Mouse (Mus musculus) embryonic facial prominence, embryonic 11.5 days (tissue): ENCODE data around the gene Plpp7. TPM values are rescaled to one million over a fixed set of nuclear protein-coding genes. Genes with fewer than 3 reads are reported as not detected.
A peak's percentile ranks its signal among the peaks of the same experiment; 100 is the strongest.

Source experiments
- ATAC-seq: fragments of 200-750 bp; cut with Nextera tagmentation; replicated peaks from 2 replicates; pipeline ENCODE4 v1.8.0; 2017; ENCODE audit warnings: low read depth; ENCODE audit not compliant: insufficient number of reproducible peaks, low FRiP score, low TSS enrichment
- DNase-seq: peaks from one replicate; pipeline ENCODE4 v3.0.0-alpha.2; 2015; ENCODE audit warnings: low spot score
- H3K27ac ChIP-seq: fragments of 300-500 bp; sonication (generic); replicated peaks from 2 replicates; pipeline ENCODE4 v1.5.1; 2014; ENCODE audit warnings: mild to moderate bottlenecking, low read depth, low read length, control low read depth
- H3K27me3 ChIP-seq: fragments of 300-500 bp; sonication (generic); 2 replicates; pipeline ENCODE4 v1.6.1; 2014; ENCODE audit warnings: mild to moderate bottlenecking, low read length, moderate library complexity, mixed read lengths; ENCODE audit not compliant: control insufficient read depth, insufficient read depth
- H3K36me3 ChIP-seq: fragments of 300-500 bp; sonication (generic); replicated peaks from 2 replicates; pipeline ENCODE4 v1.6.1; 2014; ENCODE audit warnings: low read depth, mild to moderate bottlenecking, low read length, moderate library complexity, mixed read lengths; ENCODE audit not compliant: control insufficient read depth, insufficient read depth
- H3K4me1 ChIP-seq: fragments of 300-500 bp; sonication (generic); 2 replicates; pipeline ENCODE4 v1.6.1; 2014; ENCODE audit warnings: low read length, mixed read lengths; ENCODE audit not compliant: control insufficient read depth, insufficient read depth
- H3K4me2 ChIP-seq: fragments of 300-500 bp; sonication (generic); 2 replicates; pipeline ENCODE4 v1.6.1; 2014; ENCODE audit warnings: low read depth, mild to moderate bottlenecking, control low read depth, low read length, moderate library complexity
- H3K4me3 ChIP-seq: fragments of 300-500 bp; sonication (generic); 2 replicates; pipeline ENCODE4 v1.5.1; 2014; ENCODE audit warnings: low read depth, low read length, control low read depth
- H3K9ac ChIP-seq: fragments of 300-500 bp; sonication (generic); replicated peaks from 2 replicates; pipeline ENCODE4 v1.6.1; 2014; ENCODE audit warnings: mild to moderate bottlenecking, control low read depth, low read length
- H3K9me3 ChIP-seq: fragments of 300-500 bp; sonication (generic); replicated peaks from 2 replicates; pipeline ENCODE4 v1.6.1; 2016; ENCODE audit warnings: mild to moderate bottlenecking, low read length, inconsistent platforms, mixed read lengths; ENCODE audit not compliant: control insufficient read depth
- WGBS: fragments of 180-500 bp; shearing (Covaris S2); extraction: QIAGEN DNeasy Blood & Tissue Kit; methylation state at CpG from one replicate; pipeline ENCODE4 v1.1.7; 2014; 5-methylcytosine and 5-hydroxymethylcytosine counted together
- polyA plus RNA-seq: library from polyadenylated mRNA; unstranded; fragments of >200 nt; fragmentation: Nextera tagmentation; extraction: Ambion mirVana; gene quantifications from 2 replicates; pipeline ENCODE4 v1.2.1, GENCODE M21; 2014

Gene Plpp7
- polyA plus RNA-seq, 1 experiment from 2014 or later: 3.5 TPM

GRCm38 (mm10) chr2:32063451-32064151 lies 31.7 kb upstream of the Plpp7 start:
- Histone ChIP-seq H3K9ac (no peak overlapping the region), H3K4me3 (no peak overlapping the region), H3K4me2 (no peak overlapping the region), H3K9me3 (no peaks in the 10 kb centered on the region), H3K27me3 (no peaks in the 10 kb centered on the region), H3K27ac (no peak overlapping the region), H3K36me3 (no peaks in the 10 kb centered on the region), H3K4me1 (no peaks in the 10 kb centered on the region)
- DNase-seq (no peak), ATAC-seq (no peak)
- WGBS: 81% methylated on average over 7 of the region's 7 CpGs

GRCm38 (mm10) chr2:32064913-32065312 lies 30.4 kb upstream of the Plpp7 start:
- ATAC-seq: no peak
- 74% methylated on average over 13 of the region's 13 CpGs for WGBS
- no peaks in the 10 kb centered on the region for H3K36me3 ChIP-seq
- no peak for DNase-seq
- no peaks in the 10 kb centered on the region for H3K27me3 ChIP-seq
- no peak overlapping the region for H3K4me2 ChIP-seq
- no peak overlapping the region for H3K4me3 ChIP-seq
- H3K27ac ChIP-seq: no peak overlapping the region
- no peaks in the 10 kb centered on the region for H3K9me3 ChIP-seq
- H3K4me1 ChIP-seq: no peaks in the 10 kb centered on the region
- H3K9ac ChIP-seq: no peak overlapping the region

- Histone ChIP-seq H3K9me3 (no peaks in the 10 kb centered on the region), H3K4me1 (no peaks in the 10 kb centered on the region), H3K36me3 (no peaks in the 10 kb centered on the region), H3K9ac (no peak overlapping the region), H3K27ac (no peak overlapping the region), H3K27me3 (no peaks in the 10 kb centered on the region), H3K4me3 (no peak overlapping the region), H3K4me2 (no peak overlapping the region)
- ATAC-seq (no peak), DNase-seq (no peak)
- 79% methylated on average over 5 of the region's 5 CpGs for WGBS
Measured at GRCm38 (mm10) chr2:32065371-32065791, 29.9 kb upstream of the Plpp7 start.

- H3K9ac ChIP-seq: no peak overlapping the region
- no peak overlapping the region for H3K4me3 ChIP-seq
- DNase-seq: no peak
- H3K9me3 ChIP-seq: no peaks in the 10 kb centered on the region
- 75% methylated on average over 4 of the region's 4 CpGs for WGBS
- H3K4me1 ChIP-seq: no peaks in the 10 kb centered on the region
- no peaks in the 10 kb centered on the region for H3K36me3 ChIP-seq
- no peak for ATAC-seq
- no peak overlapping the region for H3K4me2 ChIP-seq
- no peak overlapping the region for H3K27ac ChIP-seq
- no peaks in the 10 kb centered on the region for H3K27me3 ChIP-seq
Measured at GRCm38 (mm10) chr2:32066005-32066404, 29.3 kb upstream of the Plpp7 start.

- no peak overlapping the region for H3K4me3 ChIP-seq
- H3K27me3 ChIP-seq: no peaks in the 10 kb centered on the region
- WGBS: 54% methylated on average over 31 of the region's 31 CpGs
- H3K9ac ChIP-seq: no peak overlapping the region
- H3K4me1 ChIP-seq: no peaks in the 10 kb centered on the region
- no peaks in the 10 kb centered on the region for H3K36me3 ChIP-seq
- peak; percentile 54 for DNase-seq
- H3K9me3 ChIP-seq: no peaks in the 10 kb centered on the region
- peak; percentile 24; the same call in 1 of the 2 replicates for ATAC-seq
- H3K4me2 ChIP-seq: no peak overlapping the region
- no peak overlapping the region for H3K27ac ChIP-seq
Measured at GRCm38 (mm10) chr2:32068811-32069607, 26.3 kb upstream of the Plpp7 start.

GRCm38 (mm10) chr2:32070747-32071146 lies 24.6 kb upstream of the Plpp7 start:
- WGBS: 89% methylated on average over 10 of the region's 10 CpGs

GRCm38 (mm10) chr2:32074404-32074803 lies 20.9 kb upstream of the Plpp7 start:
- no peak for ATAC-seq

More at GRCm38 (mm10) chr2:32070747-32071146, 24.6 kb upstream of the Plpp7 start:
- no peaks in the 10 kb centered on the region for H3K27me3 ChIP-seq
- H3K4me3 ChIP-seq: no peak overlapping the region
- H3K27ac ChIP-seq: no peak overlapping the region
- DNase-seq (no peak), ATAC-seq (no peak)
- no peaks in the 10 kb centered on the region for H3K9me3 ChIP-seq
- H3K4me1 ChIP-seq: no peaks in the 10 kb centered on the region
- H3K9ac ChIP-seq: no peak overlapping the region
- no peak overlapping the region for H3K4me2 ChIP-seq
- no peaks in the 10 kb centered on the region for H3K36me3 ChIP-seq

GRCm38 (mm10) chr2:32075368-32075767 lies 20.0 kb upstream of the Plpp7 start:
- Histone ChIP-seq H3K36me3 (no peaks in the 10 kb centered on the region), H3K4me2 (no peak overlapping the region), H3K9me3 (no peaks in the 10 kb centered on the region), H3K4me1 (no peaks in the 10 kb centered on the region), H3K4me3 (no peak overlapping the region), H3K27ac (no peak overlapping the region), H3K9ac (no peak overlapping the region), H3K27me3 (no peaks in the 10 kb centered on the region)
- DNase-seq (no peak), ATAC-seq (no peak)
- 55% methylated on average over 7 of the region's 7 CpGs for WGBS

More at GRCm38 (mm10) chr2:32074404-32074803, 20.9 kb upstream of the Plpp7 start:
- Histone ChIP-seq H3K27ac (no peak overlapping the region), H3K4me3 (no peak overlapping the region), H3K9ac (no peak overlapping the region), H3K27me3 (no peaks in the 10 kb centered on the region), H3K4me1 (no peaks in the 10 kb centered on the region), H3K4me2 (no peak overlapping the region), H3K36me3 (no peaks in the 10 kb centered on the region), H3K9me3 (no peaks in the 10 kb centered on the region)
- WGBS: 76% methylated on average over 8 of the region's 8 CpGs
- no peak for DNase-seq
